Mouse (Mus musculus) activated CD4-positive, CD25-positive, alpha-beta regulatory T cell, adult 9 weeks (primary cell): ENCODE data around the gene Ampd2. TPM values are rescaled to one million over a fixed set of nuclear protein-coding genes. Genes with fewer than 3 reads are reported as not detected.

ENCODE experiments used
- polyA plus RNA-seq: library from polyadenylated mRNA; unstranded; fragments of 100-300 nt; shearing (Covaris generic); gene quantifications from one replicate; pipeline ENCODE4 v1.2.1, GENCODE M21; 2017

The Ampd2 gene
- 58.2 TPM for polyA plus RNA-seq

GRCm38 (mm10) chr3:108086470-108086979 lies at the start of gene Ampd2:
TSS of gene Ampd2 (minus strand) at chr3:108086651.

GRCm38 (mm10) chr3:108092536-108093115 lies 6.2 kb upstream of the Ampd2 start, which contains the start of gene Gnat2:
TSS of gene Gnat2 (plus strand) at chr3:108092789.

GRCm38 (mm10) chr3:108044394-108045140 lies 41.9 kb downstream of the Ampd2 start, which contains the start of gene Gstm4:
TSS of gene Gstm4 (minus strand) at chr3:108044894.

Other genes starting within 250 kb of the Ampd2 start
- gene Eps8l3, start 209.4 kb downstream of the Ampd2 start, polyA plus RNA-seq, result not detected
- 1.4 TPM for gene Gstm5, start 190.8 kb downstream of the Ampd2 start, polyA plus RNA-seq
- gene Gstm7, start 154.8 kb downstream of the Ampd2 start, polyA plus RNA-seq, result 1.2 TPM
- not detected for gene Gstm6, start 142.9 kb downstream of the Ampd2 start, polyA plus RNA-seq
- not detected for gene Gstm3, start 117.4 kb downstream of the Ampd2 start, polyA plus RNA-seq
- gene Gstm2, start 100.2 kb downstream of the Ampd2 start, polyA plus RNA-seq, result not detected
- 2.6 TPM for gene Gstm1, start 68.7 kb downstream of the Ampd2 start, polyA plus RNA-seq
- gene Gstm4, start 41.8 kb downstream of the Ampd2 start, polyA plus RNA-seq, result 10.1 TPM
- gene Gnat2, start 6.1 kb upstream of the Ampd2 start, polyA plus RNA-seq, result not detected
- gene Gnai3, start 59.5 kb upstream of the Ampd2 start, polyA plus RNA-seq, result 204 TPM
- gene Gpr61, start 68.2 kb upstream of the Ampd2 start, polyA plus RNA-seq, result not detected
- gene Amigo1, start 99.7 kb upstream of the Ampd2 start, polyA plus RNA-seq, result 0.56 TPM
- 25.3 TPM for gene Cyb561d1, start 114.6 kb upstream of the Ampd2 start, polyA plus RNA-seq
- 7.8 TPM for gene Atxn7l2, start 124.3 kb upstream of the Ampd2 start, polyA plus RNA-seq
- gene Sypl2, start 140.0 kb upstream of the Ampd2 start, polyA plus RNA-seq, result not detected
- 157 TPM for gene Psma5, start 170.3 kb upstream of the Ampd2 start, polyA plus RNA-seq
- gene Sort1, start 197.4 kb upstream of the Ampd2 start, polyA plus RNA-seq, result 0.10 TPM